26 mouse cellular contexts compared by ENCODE assay signal in the genomic region with DNA sequence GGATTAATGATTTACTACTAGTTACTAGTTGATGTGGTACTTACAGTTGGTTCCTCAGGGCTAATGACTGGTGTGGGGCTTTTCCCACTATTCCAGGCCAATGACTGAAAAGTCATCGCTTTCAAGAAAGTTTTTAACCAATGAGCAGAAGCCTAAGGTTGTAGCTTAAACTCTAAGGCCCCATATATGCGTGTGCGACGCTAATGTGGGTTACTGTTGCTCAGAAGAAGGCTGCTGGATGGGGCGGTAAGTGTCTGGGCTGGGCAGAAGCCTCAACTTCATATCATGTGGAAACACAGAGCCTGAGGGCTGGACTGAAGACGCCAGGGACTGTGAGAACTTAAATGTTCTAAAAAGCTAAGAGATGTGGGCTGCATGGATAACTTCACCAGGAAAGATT. TPM values are rescaled to one million over a fixed set of nuclear protein-coding genes. Genes with fewer than 3 reads are reported as not detected.
A peak's percentile ranks its signal among the peaks of the same experiment; 100 is the strongest.
DNase-seq lines count a peak whose midpoint lies in the region; ATAC-seq and TF ChIP-seq lines count a peak whose summit lies in the region.
"Had no signal": no experiment of that assay in that cellular context is flagged by ENCODE, and none has a peak within 500 bp of the region (broad histone marks: within the 10 kb centered on the region; RNA-seq: fewer than 3 reads in every experiment).

A gene (plus strand): TSS at position 118 of the 400 bp plus-strand sequence.

- H3K27me3 ChIP-seq in kidney, embryonic 16.5 days (ENCODE audit: insufficient read depth, low read length) = no peaks in the 10 kb centered on the region
- H3K27me3 ChIP-seq: CH12.LX; embryonic facial prominence, embryonic 12.5 days; heart, embryonic 12.5 days; hindbrain, embryonic 15.5 days had no signal

- no peaks in the 10 kb centered on the region for H3K9me3 ChIP-seq in kidney, embryonic 16.5 days (ENCODE audit: low read length)
- H3K9me3 ChIP-seq: embryonic facial prominence, embryonic 12.5 days; heart, embryonic 12.5 days; hindbrain, embryonic 15.5 days had no signal

- H3K4me3 ChIP-seq in kidney, embryonic 16.5 days (ENCODE audit: low read length) = no peak within 1 kb of the TSS
- H3K4me3 ChIP-seq in left cerebral cortex, adult 2 months = no peak within 1 kb of the TSS
- H3K4me3 ChIP-seq: embryonic facial prominence, embryonic 12.5 days; heart, embryonic 12.5 days; hindbrain, embryonic 15.5 days had no signal

- H3K4me2 ChIP-seq in kidney, embryonic 16.5 days (replicated peaks; ENCODE audit: low read depth, low read length) = no peak within 1 kb of the TSS
- H3K4me2 ChIP-seq: embryonic facial prominence, embryonic 12.5 days; heart, embryonic 12.5 days; hindbrain, embryonic 15.5 days had no signal

- TF ChIP-seq CTCF in left cerebral cortex, adult 2 months (IDR thresholded peaks at IDR 0.05) = no peak

- WGBS in kidney, embryonic 16.5 days = 79% methylated on average over 6 of the region's 6 CpGs

- intact Hi-C loops in left cerebral cortex, adult 2 months (cut with DNase I) = no loop called here

- no peaks in the 10 kb centered on the region for H3K4me1 ChIP-seq in kidney, embryonic 16.5 days (ENCODE audit: insufficient read depth, low read length)
- H3K4me1 ChIP-seq: embryonic facial prominence, embryonic 12.5 days; heart, embryonic 12.5 days had no signal

- DNase-seq in kidney, adult 18-20 months = peak; percentile 52
- DNase-seq in kidney, adult 8-10 months = peak; percentile 46 to 71
- DNase-seq in kidney, postnatal 25 days = peak; percentile 43 to 61
- no peak for DNase-seq in cerebellum, adult 8-10 months
- DNase-seq in left cerebral cortex, adult 2 months (ENCODE audit: extremely low spot score in 1 of 2, low spot score in 2 of 2) = no peak
- no peak for DNase-seq in adrenal gland, postnatal 25 days
- DNase-seq: adrenal gland, adult 2 months; adrenal gland, postnatal 36 days; cerebellum, adult 2 months; cerebellum, postnatal 14 days; embryo, embryonic 11 days; gastrocnemius, postnatal 14 days; heart, postnatal 36 days had no signal

- no peak within 1 kb of the TSS for H3K27ac ChIP-seq in kidney, embryonic 16.5 days (ENCODE audit: low read length)
- H3K27ac ChIP-seq in left cerebral cortex, adult 2 months = no peak within 1 kb of the TSS
- H3K27ac ChIP-seq: embryonic facial prominence, embryonic 12.5 days; hindbrain, embryonic 15.5 days had no signal

- ATAC-seq in kidney, embryonic 16.5 days (ENCODE audit: low FRiP score, low TSS enrichment) = no peak
- ATAC-seq: forebrain, embryonic 16.5 days; Patski had no signal

- no peaks in the 10 kb centered on the region for H3K36me3 ChIP-seq in kidney, embryonic 16.5 days (ENCODE audit: insufficient read depth, low read length)
- H3K36me3 ChIP-seq: embryonic facial prominence, embryonic 12.5 days; heart, embryonic 12.5 days; hindbrain, embryonic 15.5 days had no signal

- H3K9ac ChIP-seq in kidney, embryonic 16.5 days (replicated peaks; ENCODE audit: low read length) = no peak within 1 kb of the TSS
- H3K9ac ChIP-seq: embryonic facial prominence, embryonic 12.5 days; heart, embryonic 12.5 days; hindbrain, embryonic 15.5 days had no signal

RNA-seq across cellular contexts. Expression of the gene that starts here (rescaled TPM):
- 70.5 and 75.4 TPM in 2 replicates for polyA plus RNA-seq in kidney, embryonic 16.5 days (2015; fragmentation: Nextera tagmentation; extraction: Ambion mirVana)
- under 1 TPM; 0.07 to 0.16 TPM for total RNA-seq in left cerebral cortex, adult 2 months (2021)
- total RNA-seq in adrenal gland, postnatal 25 days (2021) = not detected in 2 replicates
- total RNA-seq: adrenal gland, adult 2 months; adrenal gland, postnatal 36 days; gastrocnemius, adult 18-20 months; gastrocnemius, postnatal 14 days; heart, adult 8-10 months; heart, postnatal 36 days had no signal
- polyA plus RNA-seq: adrenal gland, adult 2 months; forebrain, embryonic 11.5 days; gonadal fat pad, adult 2 months; heart, embryonic 16.5 days; hindbrain, embryonic 11.5 days had no signal

Comparison
In these comparisons a context has a peak if more than half of its experiments do, and no peak if none do; other contexts are left out.
1. DNase-seq: peak in kidney, adult 18-20 months (single experiment), kidney, adult 8-10 months (2 of 2) and kidney, postnatal 25 days (2 of 2); none in cerebellum, adult 8-10 months (single experiment), left cerebral cortex, adult 2 months (0 of 2) and adrenal gland, postnatal 25 days (single experiment).